Mouse (Mus musculus): ENCODE measurements around the gene Rbm14. TPM values are rescaled to one million over a fixed set of nuclear protein-coding genes. Genes with fewer than 3 reads are reported as not detected.
"Not testable (repeated sequence)": the region's sequence is repeated elsewhere in the genome, so short reads cannot be mapped to it uniquely, and the experiment has no call there.

Rbm14 gene
- polyA plus RNA-seq, 1 experiment from 2014 or later, result 75.0 TPM

DNA sequence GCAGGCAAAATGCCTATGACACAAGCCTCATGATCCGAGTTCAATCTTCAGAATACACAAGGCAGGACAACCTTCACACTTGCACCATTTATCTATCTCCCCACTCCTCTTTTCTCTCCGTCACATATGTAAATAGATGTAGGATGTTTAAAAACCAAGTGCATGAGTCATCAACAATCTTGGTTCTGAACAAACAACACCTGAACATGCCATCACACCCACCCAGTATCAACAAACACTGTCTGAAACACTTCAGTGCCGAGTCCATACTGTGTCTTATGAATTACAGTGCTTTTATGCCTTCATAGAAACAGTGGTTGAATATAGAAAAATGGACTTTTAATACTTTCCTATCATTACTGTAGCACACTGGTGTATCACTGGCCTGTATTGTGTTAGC, 38.6 kb downstream of the Rbm14 start:
- WGBS, result 50% methylated on average over 3 of the region's 3 CpGs
- no peaks in the 10 kb centered on the region for H3K27me3 ChIP-seq (ENCODE audit: control insufficient read depth, insufficient read depth, low read length)
- H3K27ac ChIP-seq (ENCODE audit: low read length), result no peak overlapping the region

GRCm38 (mm10) chr19:4767507-4768148, 43.8 kb downstream of the Rbm14 start:
- 0 out of 2 replicates have a peak, but pooled peaks cover 16% of the 10 kb centered on the region for H3K36me3 ChIP-seq (ENCODE audit: control insufficient read depth, insufficient read depth, low read length)
- 78% methylated on average over 12 of the region's 12 CpGs for WGBS
- no peak for ATAC-seq (ENCODE audit: insufficient read depth, low FRiP score)

More for the DNA sequence above, 38.6 kb downstream of the Rbm14 start:
- no peak for ATAC-seq (ENCODE audit: insufficient read depth, low FRiP score)
- no peak overlapping the region for H3K9ac ChIP-seq (ENCODE audit: low read length)
- H3K4me2 ChIP-seq (ENCODE audit: low read depth, low read length), result no peak overlapping the region
- 0 out of 2 replicates have a peak, but pooled peaks cover 3% of the 10 kb centered on the region for H3K36me3 ChIP-seq (ENCODE audit: control insufficient read depth, insufficient read depth, low read length)
- H3K9me3 ChIP-seq (replicated peaks; ENCODE audit: control insufficient read depth, low read length), result no peaks in the 10 kb centered on the region
- H3K4me3 ChIP-seq (replicated peaks; ENCODE audit: low read length), result no peak overlapping the region
- H3K4me1 ChIP-seq (ENCODE audit: control insufficient read depth, insufficient read depth, low read length), result no peaks in the 10 kb centered on the region

GRCm38 (mm10) chr19:4762876-4763275, 48.6 kb downstream of the Rbm14 start:
- no peak overlapping the region for H3K4me2 ChIP-seq (ENCODE audit: low read depth, low read length)
- H3K4me3 ChIP-seq (replicated peaks; ENCODE audit: low read length), result no peak overlapping the region
- H3K9ac ChIP-seq (ENCODE audit: low read length), result no peak overlapping the region
- no peak overlapping the region for H3K27ac ChIP-seq (ENCODE audit: low read length)
- peaks cover 25% of the 10 kb centered on the region for H3K36me3 ChIP-seq (ENCODE audit: control insufficient read depth, insufficient read depth, low read length)
- no peaks in the 10 kb centered on the region for H3K27me3 ChIP-seq (ENCODE audit: control insufficient read depth, insufficient read depth, low read length)
- no peak for ATAC-seq (ENCODE audit: insufficient read depth, low FRiP score)
- WGBS, result 50% methylated on average over 1 of the region's 1 CpGs
- peaks cover 6% of the 10 kb centered on the region for H3K4me1 ChIP-seq (ENCODE audit: control insufficient read depth, insufficient read depth, low read length)
- H3K9me3 ChIP-seq (replicated peaks; ENCODE audit: control insufficient read depth, low read length), result no peaks in the 10 kb centered on the region

More at GRCm38 (mm10) chr19:4767507-4768148, 43.8 kb downstream of the Rbm14 start:
- H3K27ac ChIP-seq (ENCODE audit: low read length), result no peak overlapping the region
- no peaks in the 10 kb centered on the region for H3K4me1 ChIP-seq (ENCODE audit: control insufficient read depth, insufficient read depth, low read length)
- no peak overlapping the region for H3K4me3 ChIP-seq (replicated peaks; ENCODE audit: low read length)
- no peaks in the 10 kb centered on the region for H3K9me3 ChIP-seq (replicated peaks; ENCODE audit: control insufficient read depth, low read length)
- H3K9ac ChIP-seq (ENCODE audit: low read length), result no peak overlapping the region
- no peaks in the 10 kb centered on the region for H3K27me3 ChIP-seq (ENCODE audit: control insufficient read depth, insufficient read depth, low read length)
- H3K4me2 ChIP-seq (ENCODE audit: low read depth, low read length), result no peak overlapping the region

DNA sequence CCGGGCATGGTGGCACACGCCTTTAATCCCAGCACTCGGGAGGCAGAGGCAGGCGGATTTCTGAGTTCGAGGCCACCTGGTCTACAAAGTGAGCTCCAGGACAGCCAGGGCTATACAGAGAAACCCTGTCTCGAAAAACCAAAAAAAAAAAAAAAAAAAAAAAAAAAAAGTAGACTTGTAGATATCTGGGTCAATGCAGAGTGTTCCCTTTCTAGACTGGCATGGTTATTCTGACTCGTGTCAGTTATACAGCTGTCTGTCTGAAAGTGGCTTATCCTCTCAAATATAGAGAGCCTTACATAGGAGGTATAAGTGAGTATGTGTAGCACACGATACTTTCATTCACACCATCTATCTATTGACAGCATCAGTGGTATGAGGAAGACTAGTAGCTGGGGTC, 50.9 kb downstream of the Rbm14 start:
- H3K27ac ChIP-seq (ENCODE audit: low read length); H3K4me1 ChIP-seq (ENCODE audit: control insufficient read depth, insufficient read depth, low read length); H3K4me3 ChIP-seq (replicated peaks; ENCODE audit: low read length); H3K9me3 ChIP-seq (replicated peaks; ENCODE audit: control insufficient read depth, low read length); H3K27me3 ChIP-seq (ENCODE audit: control insufficient read depth, insufficient read depth, low read length); H3K4me2 ChIP-seq (ENCODE audit: low read depth, low read length); H3K9ac ChIP-seq (ENCODE audit: low read length); ATAC-seq (ENCODE audit: insufficient read depth, low FRiP score): not testable (repeated sequence)
- H3K36me3 ChIP-seq (ENCODE audit: control insufficient read depth, insufficient read depth, low read length), result peaks cover 17% of the 10 kb centered on the region
- 84% methylated on average over 8 of the region's 8 CpGs for WGBS

DNA sequence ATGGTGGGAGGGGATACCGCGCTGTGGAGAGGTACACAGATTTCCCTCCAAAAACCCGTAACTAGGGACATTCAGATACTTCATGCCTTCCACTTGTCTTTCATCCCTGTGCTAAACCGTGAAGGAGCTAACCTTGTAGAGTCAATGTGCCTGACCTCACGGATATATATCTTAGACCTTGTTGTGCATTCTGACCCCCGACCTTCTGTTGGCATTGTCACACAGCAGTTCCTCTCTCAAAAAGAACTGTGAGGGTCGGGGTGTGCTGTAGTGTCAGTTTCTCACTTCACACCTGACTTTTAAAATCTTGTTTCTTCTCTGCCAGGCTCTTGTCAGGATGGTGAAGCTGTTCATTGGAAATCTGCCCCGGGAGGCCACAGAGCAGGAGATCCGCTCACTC, 54.5 kb downstream of the Rbm14 start:
- H3K27ac ChIP-seq (ENCODE audit: low read length), result peak overlapping the region; percentile 97; the same call in 1 of the 2 replicates
- H3K9me3 ChIP-seq (replicated peaks; ENCODE audit: control insufficient read depth, low read length), result no peaks in the 10 kb centered on the region
- H3K36me3 ChIP-seq (ENCODE audit: control insufficient read depth, insufficient read depth, low read length), result peaks cover 11% of the 10 kb centered on the region
- H3K4me2 ChIP-seq (ENCODE audit: low read depth, low read length), result peak overlapping the region; percentile 70
- no peak for ATAC-seq (ENCODE audit: insufficient read depth, low FRiP score)
- no peaks in the 10 kb centered on the region for H3K27me3 ChIP-seq (ENCODE audit: control insufficient read depth, insufficient read depth, low read length)
- peak overlapping the region; percentile 84 for H3K4me3 ChIP-seq (replicated peaks; ENCODE audit: low read length)
- H3K4me1 ChIP-seq (ENCODE audit: control insufficient read depth, insufficient read depth, low read length), result peaks cover 10% of the 10 kb centered on the region
- WGBS, result 3% methylated on average over 9 of the region's 9 CpGs
- H3K9ac ChIP-seq (ENCODE audit: low read length), result peak overlapping the region; percentile 95

DNA sequence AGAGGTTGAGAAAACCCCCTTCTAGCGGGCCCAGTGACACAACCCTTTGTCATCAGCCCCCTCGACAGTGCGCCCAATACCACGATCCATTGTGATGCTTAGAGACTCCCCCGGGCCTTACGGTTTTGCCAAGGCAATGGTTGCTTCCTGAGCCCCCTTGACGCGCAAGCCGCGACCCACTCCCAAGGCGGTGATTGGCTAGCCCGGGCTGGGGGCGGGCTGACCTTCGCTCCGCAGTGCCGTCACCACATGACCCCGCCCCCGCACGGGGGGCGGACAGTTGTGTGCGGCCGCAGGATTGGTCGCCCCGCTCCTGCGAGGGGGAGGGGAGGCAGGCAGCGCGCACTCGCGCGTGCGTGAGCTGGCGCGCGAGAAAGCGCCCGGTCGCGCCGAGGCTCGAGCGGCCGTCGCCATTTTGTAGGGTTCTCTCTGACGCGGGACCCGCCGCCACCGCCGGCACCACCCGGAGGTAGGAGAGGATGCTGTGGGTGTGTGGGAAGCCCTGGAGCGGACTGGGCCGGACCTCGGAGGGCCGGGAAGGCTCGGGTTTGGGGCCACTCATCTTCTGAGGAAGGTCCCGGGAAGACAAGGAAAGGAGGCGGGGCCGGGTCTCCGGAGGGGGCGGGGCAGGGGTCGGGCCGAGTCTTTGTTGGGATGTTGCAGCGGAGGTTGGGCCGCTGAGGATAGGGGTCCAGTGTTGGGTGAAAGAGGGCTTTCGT, 55.1 kb downstream of the Rbm14 start, which contains the start of gene Rbm4b:
Gene Rbm4b, plus strand, starts transcription at position 305 of the 719 bp plus-strand sequence.
- Histone ChIP-seq H3K4me3 (replicated peaks; ENCODE audit: low read length) (peak within 1 kb of the TSS; percentile 84), H3K4me2 (ENCODE audit: low read depth, low read length) (peak within 1 kb of the TSS; percentile 70), H3K27ac (ENCODE audit: low read length) (peak within 1 kb of the TSS; percentile 97), H3K36me3 (ENCODE audit: control insufficient read depth, insufficient read depth, low read length) (peaks cover 5% of the 10 kb centered on the region; the same call in 1 of the 2 replicates), H3K27me3 (ENCODE audit: control insufficient read depth, insufficient read depth, low read length) (no peaks in the 10 kb centered on the region), H3K4me1 (ENCODE audit: control insufficient read depth, insufficient read depth, low read length) (peaks cover 10% of the 10 kb centered on the region), H3K9ac (ENCODE audit: low read length) (peak within 1 kb of the TSS; percentile 95), H3K9me3 (replicated peaks; ENCODE audit: control insufficient read depth, low read length) (no peaks in the 10 kb centered on the region)
- peak; percentile 98 for ATAC-seq (ENCODE audit: insufficient read depth, low FRiP score)
- WGBS, result under 1% methylated on average over 65 of the region's 65 CpGs

DNA sequence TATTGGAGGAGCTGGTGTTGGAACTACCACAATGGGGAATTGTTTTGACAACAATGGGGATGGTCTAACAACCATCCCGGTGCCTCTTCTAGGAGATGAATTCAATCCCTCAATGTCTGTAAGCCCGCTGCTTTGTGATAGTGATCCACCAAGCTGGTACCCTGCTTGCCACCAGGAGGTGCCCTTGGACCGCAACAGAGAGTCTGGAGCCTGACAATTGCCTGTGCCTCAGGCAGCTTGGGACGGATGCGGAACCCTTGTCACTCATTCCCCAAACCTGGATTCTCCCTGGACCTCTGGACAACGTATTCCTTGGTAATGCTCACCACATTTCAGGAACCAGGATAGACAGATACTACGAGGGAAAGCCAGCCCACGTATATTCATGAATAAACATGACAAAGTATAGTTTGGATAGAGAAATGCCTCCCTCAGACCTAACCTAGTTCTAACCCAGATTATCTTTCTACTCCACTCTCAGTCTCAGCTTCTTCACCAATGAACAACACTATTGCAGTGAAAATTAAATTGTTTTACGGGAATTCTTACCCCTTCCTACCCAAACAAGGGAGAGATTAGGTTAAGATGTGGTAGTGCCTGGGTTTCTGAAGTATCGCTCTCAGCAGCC, 55.8 kb downstream of the Rbm14 start:
- Histone ChIP-seq H3K4me2 (ENCODE audit: low read depth, low read length) (peak overlapping the region; percentile 70), H3K27me3 (ENCODE audit: control insufficient read depth, insufficient read depth, low read length) (no peaks in the 10 kb centered on the region), H3K36me3 (ENCODE audit: control insufficient read depth, insufficient read depth, low read length) (peaks cover under 1% of the 10 kb centered on the region; the same call in 1 of the 2 replicates), H3K4me3 (replicated peaks; ENCODE audit: low read length) (peak overlapping the region; percentile 84), H3K9me3 (replicated peaks; ENCODE audit: control insufficient read depth, low read length) (no peaks in the 10 kb centered on the region), H3K4me1 (ENCODE audit: control insufficient read depth, insufficient read depth, low read length) (peaks cover 10% of the 10 kb centered on the region), H3K27ac (ENCODE audit: low read length) (peak overlapping the region; percentile 97), H3K9ac (ENCODE audit: low read length) (peak overlapping the region; percentile 95)
- ATAC-seq (ENCODE audit: insufficient read depth, low FRiP score), result peak; percentile 69
- under 1% methylated on average over 10 of the region's 10 CpGs for WGBS
